Mouse (Mus musculus) layer of hippocampus, postnatal 10 days (tissue): Measurements from ENCODE around the gene Slc28a3. TPM values are rescaled to one million over a fixed set of nuclear protein-coding genes. Genes with fewer than 3 reads are reported as not detected.

ENCODE experiments used
- DNase-seq, 2 experiments: peaks; one replicate each; pipeline ENCODE4 v3.0.0; 2021; ENCODE audit warnings: low spot score in 2 of 2
- total RNA-seq, 2 experiments: library from RNA; stranded (reverse); gene quantifications; 2 replicates each; pipeline ENCODE4 v1.2.3; 2021

Slc28a3 gene
- total RNA-seq, 2 experiments from 2014 or later: 0.20 to 0.27 TPM

DNA sequence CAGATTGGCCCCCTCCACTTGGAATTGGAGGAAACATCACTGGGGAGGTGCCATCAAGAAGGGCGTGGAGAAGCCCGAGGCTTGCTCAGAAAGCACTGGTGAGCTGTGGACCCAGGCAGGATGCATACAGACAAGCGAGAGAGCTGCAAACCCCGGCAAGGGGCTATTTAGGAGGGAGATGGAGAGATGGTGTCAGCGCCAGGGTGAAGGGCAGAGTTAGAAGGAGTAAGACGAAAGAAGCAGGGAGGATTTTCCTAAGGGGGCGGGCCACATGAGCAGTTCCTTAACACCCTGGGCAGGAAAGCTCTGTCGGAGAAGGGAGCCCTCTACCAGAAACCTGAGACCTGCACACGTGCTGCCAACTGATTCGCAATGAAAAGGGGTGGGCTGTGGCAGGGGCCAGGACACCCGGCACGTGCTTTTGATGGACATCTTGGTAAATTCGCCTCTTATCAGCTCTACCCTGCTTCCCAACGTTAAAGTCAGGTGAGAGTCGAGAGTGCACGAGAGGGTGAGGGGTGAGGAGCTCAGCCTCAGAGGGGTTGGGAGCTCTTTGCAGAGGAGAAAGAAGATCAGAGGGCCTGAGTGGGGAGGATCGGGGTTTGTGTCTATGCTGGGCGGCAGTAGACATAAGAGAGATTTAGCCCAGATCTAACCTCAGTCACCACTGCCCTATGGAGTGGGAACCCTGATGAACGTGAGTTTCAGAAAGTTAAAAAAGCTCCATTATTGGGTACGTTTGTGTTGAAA is 87.5 kb downstream of the Slc28a3 start:
- no peak for DNase-seq

DNA sequence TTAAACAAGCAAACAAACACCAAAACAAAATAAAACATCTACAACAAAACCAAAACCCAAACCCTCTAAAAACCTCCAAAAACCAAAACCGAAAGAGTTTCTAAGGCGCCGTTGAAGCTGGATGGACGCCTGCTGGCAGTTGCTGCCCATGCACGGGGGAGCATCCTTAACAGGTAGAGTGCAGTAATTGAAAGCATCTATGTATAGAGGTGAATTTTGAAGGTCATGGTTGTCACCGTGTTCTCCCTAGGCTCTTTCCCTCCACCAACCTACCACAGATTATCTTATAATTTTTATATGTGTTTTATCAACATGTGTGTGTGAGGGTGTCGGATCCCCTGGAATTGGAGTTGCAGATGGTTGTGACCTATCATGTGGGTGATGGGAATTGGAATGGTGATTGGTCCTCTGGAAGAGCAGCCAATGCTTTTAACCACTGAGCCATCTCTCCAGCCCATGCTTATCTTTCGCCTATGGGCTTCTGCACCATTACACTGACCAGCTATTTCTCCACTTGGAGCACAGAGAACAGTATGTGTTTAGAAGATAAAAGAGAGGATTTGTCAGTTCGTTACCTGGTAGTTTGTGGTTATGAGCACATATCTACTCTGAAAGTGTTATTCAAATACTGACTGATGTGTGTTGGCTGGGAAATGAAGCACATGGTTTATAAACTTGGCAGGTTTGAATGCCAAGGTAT is 89.2 kb downstream of the Slc28a3 start:
- DNase-seq: no peak

DNA sequence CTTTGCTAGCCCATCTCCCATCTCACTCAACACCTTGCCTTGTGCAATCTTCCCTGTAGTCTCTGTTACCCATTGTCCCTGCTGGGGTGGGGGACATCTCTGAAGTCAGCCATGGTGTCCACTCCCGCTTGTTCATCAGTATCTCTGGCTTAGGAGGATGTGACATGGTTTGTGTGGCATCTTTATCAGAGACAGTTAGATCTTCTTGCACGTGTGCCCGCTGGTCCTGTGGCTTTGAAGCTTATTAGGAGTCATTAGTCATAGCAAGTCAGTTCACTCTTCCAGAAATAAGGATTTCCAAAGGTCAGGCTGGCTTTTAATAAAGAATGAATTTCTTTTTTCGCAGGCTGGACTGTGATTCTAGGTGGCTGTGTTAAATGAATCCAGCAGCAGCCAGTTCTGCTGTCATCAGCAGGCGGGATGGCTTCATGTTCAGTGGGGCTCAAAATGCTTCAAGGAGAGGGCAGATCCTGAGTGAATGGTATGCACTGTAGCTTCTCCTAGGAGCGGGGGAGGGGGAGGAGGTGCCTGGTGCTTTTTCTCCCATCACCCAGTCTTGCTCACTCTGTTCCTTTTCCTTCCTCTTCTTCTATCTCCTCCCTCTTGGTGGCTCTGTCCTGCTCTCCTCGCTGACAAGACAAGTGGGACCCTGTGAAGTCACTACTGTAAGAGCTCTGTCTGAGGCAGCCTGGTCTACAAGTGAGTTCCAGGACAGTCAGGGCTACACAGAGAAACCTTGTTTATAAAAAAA is 89.9 kb downstream of the Slc28a3 start:
- no peak for DNase-seq

DNA sequence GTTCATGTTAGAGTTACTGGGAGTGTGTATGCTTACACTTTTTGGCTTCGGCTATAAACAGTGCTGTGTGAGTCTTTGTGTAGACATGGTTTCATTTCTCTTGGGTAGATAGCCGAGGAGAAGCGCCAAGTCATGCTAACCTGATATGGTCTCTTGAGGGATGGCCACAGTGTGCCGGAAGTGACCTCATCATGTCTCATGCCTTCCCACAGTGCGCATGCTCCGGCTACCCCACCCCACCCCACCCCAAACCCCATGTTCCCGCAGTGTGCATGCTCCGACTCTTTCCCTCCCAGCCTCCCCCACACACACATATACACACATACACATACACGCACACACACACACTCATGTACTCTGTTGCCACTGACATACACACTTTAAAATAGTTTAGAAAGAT is 90.6 kb downstream of the Slc28a3 start:
- no peak for DNase-seq

DNA sequence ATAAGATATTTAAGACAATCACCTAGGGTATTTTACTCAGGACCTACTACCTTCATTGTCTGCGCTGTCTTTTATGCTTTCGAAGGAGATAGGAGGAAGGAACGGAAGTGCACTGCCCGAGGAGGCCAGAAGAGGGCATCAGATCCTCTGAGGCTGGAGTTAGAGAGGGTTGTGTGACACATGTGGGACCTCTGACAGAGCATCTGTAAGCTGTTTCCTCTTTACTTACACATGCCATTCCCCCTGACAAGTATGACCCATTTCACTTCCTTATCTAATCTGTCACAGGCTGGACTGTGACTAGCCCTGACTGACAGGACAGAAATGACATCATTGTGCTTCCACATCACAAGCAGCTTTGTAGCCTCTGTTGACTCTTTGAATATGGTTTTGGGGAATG is 94.4 kb downstream of the Slc28a3 start:
- no peak for DNase-seq

DNA sequence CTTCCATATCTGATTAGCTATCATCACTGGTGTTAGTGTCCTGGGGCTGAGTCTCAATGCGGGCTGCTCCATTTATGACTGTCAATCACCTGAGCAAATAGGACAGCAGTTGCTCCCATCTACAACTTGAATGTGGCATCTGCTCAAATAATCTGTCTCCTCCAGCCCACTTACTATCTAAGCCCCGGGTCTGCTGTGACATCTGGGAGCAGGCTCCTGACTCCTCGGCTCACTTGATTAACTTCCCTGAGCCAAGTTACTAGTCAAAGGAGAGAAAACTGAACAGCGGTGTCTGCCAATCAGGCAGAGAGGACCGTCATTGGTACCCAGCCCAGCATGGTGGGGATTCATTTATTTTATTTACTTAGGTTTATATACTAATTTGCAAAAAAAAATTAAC is 95.0 kb downstream of the Slc28a3 start:
- DNase-seq: no peak

DNA sequence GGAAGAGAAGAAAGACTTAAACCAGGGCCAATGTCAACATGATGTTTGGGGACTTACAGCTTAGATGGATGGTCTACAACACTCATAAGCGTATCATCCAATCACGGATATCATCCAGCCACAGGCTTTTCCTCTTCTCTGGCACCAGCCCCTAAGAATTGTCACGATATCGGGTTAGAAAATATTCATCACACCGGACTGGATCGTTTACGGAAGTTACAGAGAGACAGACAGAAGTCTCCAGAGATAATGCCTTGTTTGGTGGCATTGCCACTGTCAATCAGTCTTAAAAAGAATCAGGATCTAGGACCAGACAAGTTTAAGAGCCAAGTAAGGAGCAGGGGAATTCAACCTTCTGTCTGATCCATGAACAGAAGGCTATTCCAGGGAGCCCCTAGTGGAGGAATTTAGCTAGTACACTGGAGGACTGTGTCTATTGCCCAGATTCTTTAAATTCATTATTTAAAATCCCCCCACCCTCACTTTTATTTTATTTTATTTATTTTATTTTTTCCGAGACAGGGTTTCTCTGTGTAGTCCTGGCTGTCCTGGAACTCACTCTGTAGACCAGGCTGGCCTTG is 96.4 kb downstream of the Slc28a3 start:
- no peak for DNase-seq

DNA sequence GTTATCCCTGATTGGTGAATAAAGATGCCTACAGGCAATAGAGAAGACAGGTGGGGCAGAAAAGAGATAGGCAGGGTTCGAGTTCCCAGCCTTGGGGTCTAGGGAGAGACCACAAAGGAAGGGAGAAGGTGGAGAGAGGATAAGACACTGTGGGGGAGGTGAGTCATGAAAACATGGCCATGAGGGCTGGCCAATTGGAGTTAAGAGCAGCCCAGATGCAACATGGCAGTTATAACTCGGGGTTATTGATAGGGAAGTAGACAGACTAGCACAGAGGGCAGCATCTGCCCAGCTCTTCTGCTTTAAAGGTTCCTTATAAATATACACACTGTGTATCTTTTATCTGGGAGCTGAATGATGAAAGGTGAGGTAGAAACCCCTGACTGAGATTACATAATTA is 98.8 kb downstream of the Slc28a3 start:
- DNase-seq: no peak

DNA sequence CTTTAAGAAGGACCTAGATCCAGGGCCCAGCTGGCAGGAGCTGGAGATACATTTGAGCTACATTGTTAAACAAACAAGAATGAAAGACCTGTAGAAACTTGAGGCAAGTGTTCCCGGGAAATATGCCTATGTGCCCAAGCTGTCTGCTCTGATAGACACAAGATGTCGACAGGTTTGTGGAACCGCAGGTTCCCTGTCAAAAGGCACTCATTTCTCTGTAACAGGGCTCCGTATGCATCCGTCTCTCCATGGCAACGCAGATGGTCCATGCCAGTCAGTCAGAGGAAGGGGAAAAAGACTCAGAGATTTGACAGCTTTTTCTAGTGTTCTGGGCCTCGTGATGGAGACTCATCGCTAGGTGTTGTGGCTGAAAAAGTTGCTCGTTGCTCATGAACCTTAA is 99.4 kb downstream of the Slc28a3 start:
- DNase-seq: peak in 1 of 2 experiments; percentile 32

DNA sequence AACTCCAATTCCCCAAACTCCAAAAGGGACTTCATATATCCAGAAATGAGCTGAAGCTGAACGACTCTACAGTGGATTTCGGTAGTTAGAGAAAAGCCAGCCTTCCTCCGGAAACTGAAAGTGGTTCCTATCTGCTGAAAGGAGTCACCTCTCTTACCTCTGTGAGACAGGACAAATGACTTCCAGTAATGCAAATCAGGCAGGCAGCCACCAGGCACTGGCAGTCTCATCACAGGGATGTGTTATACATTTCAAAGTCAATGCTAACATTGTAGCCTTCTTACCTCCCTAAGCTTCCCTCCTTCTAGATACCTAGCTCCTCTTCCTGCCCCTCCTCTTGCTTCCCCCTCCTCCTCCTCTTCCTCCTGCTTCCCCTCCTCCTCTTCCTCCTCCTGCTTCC is 101.4 kb downstream of the Slc28a3 start:
- DNase-seq: no peak

DNA sequence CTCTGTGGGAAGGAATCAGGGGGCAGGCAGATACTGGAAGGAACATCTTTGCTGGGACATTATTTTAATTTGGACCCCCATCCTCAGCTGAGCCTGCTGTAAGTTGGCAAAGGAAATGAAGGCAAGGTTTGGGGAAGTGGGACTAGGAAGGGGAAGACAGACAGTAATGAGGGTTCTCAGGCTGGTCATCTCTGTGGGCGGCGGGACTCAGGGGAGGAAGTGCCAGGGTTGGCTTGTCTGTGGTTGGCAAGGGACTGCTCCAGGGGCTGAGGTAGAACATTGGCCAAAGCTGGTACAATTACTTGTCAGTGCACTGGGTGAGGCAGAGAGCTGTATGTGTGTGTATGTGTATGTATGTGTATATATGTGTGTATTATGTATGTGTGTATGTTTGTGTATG is 107.1 kb downstream of the Slc28a3 start:
- no peak for DNase-seq

DNA sequence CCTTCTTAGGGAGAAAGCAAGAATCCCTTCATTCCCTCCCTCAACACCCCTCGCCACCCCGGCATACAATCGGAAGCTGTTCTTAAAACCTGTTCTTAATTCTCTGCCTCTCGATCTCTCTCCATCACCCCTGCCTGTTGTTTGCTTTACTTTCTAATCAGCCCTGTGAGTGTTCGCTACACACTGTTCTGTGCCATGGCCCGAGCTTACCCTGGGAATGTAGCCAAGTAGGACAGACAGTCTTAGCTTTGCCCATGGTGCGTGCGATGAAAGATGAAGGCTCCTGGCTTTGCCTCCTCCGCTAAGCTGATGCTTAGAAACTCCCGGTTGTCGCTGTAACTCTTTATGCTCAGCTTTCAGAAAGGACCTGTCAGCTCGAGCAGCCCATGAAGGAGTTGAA is 112.9 kb downstream of the Slc28a3 start:
- no peak for DNase-seq

Other genes with a start within 250 kb of the Slc28a3 start
- gene 2210016F16Rik, start 225.7 kb downstream of the Slc28a3 start, total RNA-seq: 1 to 10 TPM; 6.1 TPM
- 10 to 100 TPM; 14.5 to 15.2 TPM for gene Rmi1, start 208.6 kb downstream of the Slc28a3 start, total RNA-seq
- 100 to 1,000 TPM; 758 to 769 TPM for gene Hnrnpk, start 207.5 kb downstream of the Slc28a3 start, total RNA-seq
- 100 to 1,000 TPM; 248 to 268 TPM for gene Ntrk2, start 195.7 kb upstream of the Slc28a3 start, total RNA-seq